Mouse (Mus musculus) limb, embryonic 14.5 days (tissue): ENCODE data around the gene Hoxb4. TPM values are rescaled to one million over a fixed set of nuclear protein-coding genes. Genes with fewer than 3 reads are reported as not detected.

Source experiments
- ATAC-seq: fragments of 200-750 bp; cut with Nextera tagmentation; 2 replicates; pipeline ENCODE4 v1.8.0; 2017; ENCODE audit warnings: low read depth, moderate number of reproducible peaks, moderate TSS enrichment; ENCODE audit not compliant: low FRiP score
- DNase-seq: peaks from one replicate; pipeline ENCODE4 v3.0.0-alpha.2; 2015; ENCODE audit warnings: low spot score
- H3K27ac ChIP-seq: fragments of 300-500 bp; sonication (generic); replicated peaks from 2 replicates; pipeline ENCODE4 v1.5.1; 2014; ENCODE audit warnings: low read depth, mild to moderate bottlenecking, low read length, moderate library complexity, mixed read lengths
- H3K27me3 ChIP-seq: fragments of 300-500 bp; sonication (generic); 2 replicates; pipeline ENCODE4 v1.6.1; 2014; ENCODE audit warnings: low read length, mixed read lengths; ENCODE audit not compliant: control insufficient read depth, insufficient read depth
- H3K36me3 ChIP-seq: fragments of 300-500 bp; sonication (generic); 2 replicates; pipeline ENCODE4 v1.6.1; 2014; ENCODE audit warnings: mild to moderate bottlenecking, low read length, moderate library complexity, mixed read lengths; ENCODE audit not compliant: control insufficient read depth, insufficient read depth
- H3K4me1 ChIP-seq: fragments of 300-500 bp; sonication (generic); 2 replicates; pipeline ENCODE4 v1.6.1; 2014; ENCODE audit warnings: antibody characterized with exemption, low read length, mixed read lengths; ENCODE audit not compliant: control insufficient read depth, insufficient read depth
- H3K4me2 ChIP-seq: fragments of 300-500 bp; sonication (generic); replicated peaks from 2 replicates; pipeline ENCODE4 v1.6.1; 2014; ENCODE audit warnings: low read depth, mild to moderate bottlenecking, low read length, moderate library complexity; ENCODE audit not compliant: severe bottlenecking
- H3K4me3 ChIP-seq: fragments of 300-500 bp; sonication (generic); replicated peaks from 2 replicates; pipeline ENCODE4 v1.5.1; 2014; ENCODE audit warnings: low read length
- H3K9ac ChIP-seq: fragments of 300-500 bp; sonication (generic); 2 replicates; pipeline ENCODE4 v1.6.1; 2014; ENCODE audit warnings: mild to moderate bottlenecking, low read depth, low read length, moderate library complexity; ENCODE audit not compliant: severe bottlenecking
- H3K9me3 ChIP-seq: fragments of 300-500 bp; sonication (generic); 2 replicates; pipeline ENCODE4 v1.6.1; 2016; ENCODE audit warnings: low read length; ENCODE audit not compliant: control insufficient read depth
- POLR2A ChIP-seq: fragments of 200-500 bp; IDR thresholded peaks from 2 replicates; pipeline ENCODE4 v1.8.0; 2012; ENCODE audit warnings: inconsistent platforms, mild to moderate bottlenecking, moderate library complexity, borderline replicate concordance; ENCODE audit not compliant: insufficient read depth, insufficient read length; ENCODE audit errors: extremely low read depth
- WGBS: fragments of 180-500 bp; shearing (Covaris S2); extraction: QIAGEN DNeasy Blood & Tissue Kit; methylation state at CpG from one replicate; pipeline ENCODE4 v1.1.7; 2014; 5-methylcytosine and 5-hydroxymethylcytosine counted together
- polyA plus RNA-seq, 2 experiments: library from polyadenylated mRNA; depleted of rRNA in 1 of 2; stranded (reverse) in 1 of 2; unstranded in 1 of 2; fragments of >200 nt; fragmentation: Nextera tagmentation in 1 of 2; extraction: Ambion mirVana in 1 of 2; gene quantifications; 2 replicates each; pipeline versions ENCODE4 v1.2.1 to v1.2.3; 2012 to 2014

Gene Hoxb4
- polyA plus RNA-seq, 2 experiments, result 0.17 to 2.3 TPM

DNA sequence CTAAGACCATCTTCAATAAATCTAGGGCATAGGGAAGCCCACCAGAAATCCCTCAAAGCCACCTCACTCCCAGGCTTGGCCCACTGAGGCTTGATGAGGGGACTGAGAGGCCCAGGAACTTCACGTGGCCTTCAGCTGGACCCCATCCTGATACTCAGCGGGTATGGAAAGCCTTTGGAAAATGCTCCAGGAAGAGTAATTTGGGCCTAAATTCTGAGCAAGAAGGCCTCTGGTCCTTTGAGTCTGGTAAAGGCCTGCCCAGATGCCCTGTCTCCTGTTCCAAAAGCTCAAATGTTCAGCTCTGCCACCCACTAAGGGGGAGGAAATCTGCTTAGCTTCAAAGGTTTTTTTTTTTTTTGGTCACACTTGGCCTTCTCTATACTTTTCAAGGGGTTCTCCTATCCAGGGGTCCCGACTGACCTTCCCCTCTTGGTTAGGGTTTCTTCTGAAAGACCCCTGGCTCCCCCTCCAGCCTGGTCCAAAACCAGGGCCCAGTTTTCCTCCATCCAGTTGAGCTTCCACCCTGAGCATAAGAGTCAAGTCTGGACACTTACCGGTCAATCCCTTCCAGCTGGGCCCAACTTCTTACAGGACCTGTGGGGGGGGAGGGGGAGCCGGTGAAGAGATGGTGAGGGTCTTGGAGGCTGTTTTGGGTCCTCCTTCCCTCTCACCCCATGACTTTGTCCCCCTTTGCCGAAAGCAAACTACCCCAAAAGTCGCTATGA lies 11.7 kb upstream of the Hoxb4 start:
- no peaks in the 10 kb centered on the region for H3K9me3 ChIP-seq
- H3K4me3 ChIP-seq, result no peak overlapping the region
- H3K4me1 ChIP-seq, result 0 out of 2 replicates have a peak, but pooled peaks cover 3% of the 10 kb centered on the region
- ATAC-seq, result no peak
- no peak for TF ChIP-seq POLR2A
- no peak overlapping the region for H3K4me2 ChIP-seq
- no peak for DNase-seq
- no peak overlapping the region for H3K9ac ChIP-seq
- WGBS, result 15% methylated on average over 7 of the region's 7 CpGs
- H3K27me3 ChIP-seq, result peaks cover 100% of the 10 kb centered on the region
- no peaks in the 10 kb centered on the region for H3K36me3 ChIP-seq
- H3K27ac ChIP-seq, result no peak overlapping the region

- DNase-seq, result no peak
- Histone ChIP-seq H3K4me2 (no peak overlapping the region), H3K36me3 (no peaks in the 10 kb centered on the region), H3K27me3 (peaks cover 100% of the 10 kb centered on the region), H3K4me3 (no peak overlapping the region), H3K9ac (no peak overlapping the region), H3K27ac (no peak overlapping the region), H3K4me1 (0 out of 2 replicates have a peak, but pooled peaks cover 3% of the 10 kb centered on the region), H3K9me3 (no peaks in the 10 kb centered on the region)
- TF ChIP-seq POLR2A, result no peak
- ATAC-seq, result no peak
- 8% methylated on average over 13 of the region's 13 CpGs for WGBS
These were observed 11.2 kb upstream of the Hoxb4 start for GRCm38 (mm10) chr11:96306908-96307269.

DNA sequence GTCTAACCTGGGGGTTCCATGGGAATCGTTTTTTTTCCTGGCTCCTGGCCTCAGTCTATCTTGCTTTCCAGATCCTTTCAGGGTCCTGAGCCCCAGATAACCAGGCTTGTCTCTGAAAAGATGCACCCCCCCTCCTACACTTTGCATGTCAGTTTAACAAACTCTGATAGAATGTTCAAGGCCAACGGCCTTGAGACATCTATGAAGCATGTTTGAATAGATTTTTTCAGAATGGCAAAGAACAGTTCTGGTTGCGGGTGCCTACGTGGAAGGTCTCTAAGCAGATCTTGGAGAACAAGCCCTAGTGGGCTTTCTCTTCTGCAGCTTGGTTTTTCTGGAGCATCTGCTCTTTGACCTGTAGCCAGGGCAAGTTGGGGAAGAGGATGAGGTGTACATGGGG lies 9.3 kb upstream of the Hoxb4 start:
- TF ChIP-seq POLR2A, result no peak
- Histone ChIP-seq H3K9ac (no peak overlapping the region), H3K4me3 (no peak overlapping the region), H3K4me1 (no peaks in the 10 kb centered on the region), H3K4me2 (no peak overlapping the region), H3K36me3 (no peaks in the 10 kb centered on the region), H3K9me3 (no peaks in the 10 kb centered on the region), H3K27ac (no peak overlapping the region), H3K27me3 (peaks cover 100% of the 10 kb centered on the region)
- no peak for ATAC-seq
- DNase-seq, result no peak
- 14% methylated on average over 4 of the region's 4 CpGs for WGBS

GRCm38 (mm10) chr11:96309288-96309687 lies 8.8 kb upstream of the Hoxb4 start:
- DNase-seq, result no peak
- Histone ChIP-seq H3K4me2 (no peak overlapping the region; the same call in 1 of the 2 replicates), H3K9me3 (no peaks in the 10 kb centered on the region), H3K9ac (no peak overlapping the region), H3K27ac (no peak overlapping the region), H3K36me3 (no peaks in the 10 kb centered on the region), H3K4me3 (no peak overlapping the region), H3K27me3 (peaks cover 100% of the 10 kb centered on the region), H3K4me1 (no peaks in the 10 kb centered on the region)
- TF ChIP-seq POLR2A, result no peak
- WGBS, result 21% methylated on average over 4 of the region's 4 CpGs
- ATAC-seq, result no peak

DNA sequence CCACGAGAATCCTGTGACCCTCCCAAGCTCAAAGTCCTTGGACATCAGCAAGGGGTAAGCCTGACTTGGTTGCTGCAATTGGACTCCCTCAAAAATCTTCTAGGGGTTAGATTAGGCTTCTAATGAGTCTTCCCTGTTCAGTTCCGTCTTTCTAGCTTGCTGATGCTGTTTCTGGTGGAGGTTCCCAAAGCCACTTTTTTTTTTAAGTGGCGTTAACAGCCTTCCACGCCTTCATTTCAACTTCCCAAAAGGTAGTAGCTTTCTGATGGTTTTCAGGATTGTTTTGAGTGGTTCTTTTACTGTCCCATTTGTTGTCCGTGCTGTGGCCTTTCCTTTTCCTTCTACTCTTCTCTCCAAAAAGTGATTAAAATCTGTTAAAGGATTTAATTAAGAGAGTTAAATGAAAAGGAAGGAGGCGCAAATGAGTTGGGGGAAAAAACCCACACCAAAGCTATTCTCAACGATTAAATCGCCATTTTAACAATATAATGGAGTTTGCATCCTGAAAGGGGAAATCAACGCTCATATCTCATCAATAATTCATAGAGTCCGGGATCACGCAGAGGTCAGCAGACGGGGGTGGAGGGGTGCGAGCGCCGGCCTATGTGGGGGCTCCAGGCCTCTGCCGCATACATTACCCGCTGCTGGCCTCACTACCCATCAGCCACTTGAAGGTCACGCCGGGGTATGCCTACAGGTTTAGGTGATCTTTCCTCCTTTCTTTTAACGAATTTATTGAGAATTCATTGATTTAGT lies 7.7 kb upstream of the Hoxb4 start:
- Histone ChIP-seq H3K4me3 (no peak overlapping the region), H3K27ac (no peak overlapping the region), H3K27me3 (peaks cover 100% of the 10 kb centered on the region), H3K9me3 (no peaks in the 10 kb centered on the region), H3K36me3 (no peaks in the 10 kb centered on the region), H3K4me2 (no peak overlapping the region), H3K9ac (no peak overlapping the region), H3K4me1 (no peaks in the 10 kb centered on the region)
- ATAC-seq (no peak), DNase-seq (no peak)
- 4% methylated on average over 20 of the region's 20 CpGs for WGBS
- no peak for TF ChIP-seq POLR2A
